Mouse (Mus musculus): ENCODE results near the gene Krt32.

GRCm38 (mm10) chr11:100102693-100103429, 14.8 kb upstream of the Krt32 start:
- TF ChIP-seq CTCF (IDR thresholded peaks at IDR 0.05; ENCODE audit: low read depth) (no peak), EP300 (IDR thresholded peaks at IDR 0.05; ENCODE audit: low read depth) (no peak)
